Mouse (Mus musculus) CH12.LX (cell line): ENCODE measurements around the gene Trio. TPM values are rescaled to one million over a fixed set of nuclear protein-coding genes. Genes with fewer than 3 reads are reported as not detected.

Experiments
- DNase-seq: peaks from one replicate; pipeline ENCODE4 v3.0.0-alpha.2; 2013; ENCODE audit errors: extremely low read depth
- H3K27ac ChIP-seq: 2 replicates; pipeline ENCODE4 v1.5.1; 2012; ENCODE audit warnings: low read depth, mild to moderate bottlenecking, control low read depth, moderate library complexity; ENCODE audit not compliant: insufficient read depth
- H3K27me3 ChIP-seq: replicated peaks from 2 replicates; pipeline ENCODE3; 2012; ENCODE audit warnings: inconsistent platforms
- H3K36me3 ChIP-seq, 2 experiments: replicated peaks in 1 of 2; 2 replicates each; pipeline versions ENCODE3 to v1.6.1; 2012; ENCODE audit warnings: inconsistent platforms in 1 of 2, low read length in 1 of 2, mild to moderate bottlenecking in 1 of 2, mixed read lengths in 1 of 2, moderate library complexity in 1 of 2; ENCODE audit not compliant: control insufficient read depth in 1 of 2, insufficient read depth in 1 of 2
- H3K4me1 ChIP-seq, 2 experiments: 2 replicates each; pipeline ENCODE4 v1.6.1; 2012; ENCODE audit warnings: inconsistent platforms in 1 of 2, moderate library complexity in 1 of 2; ENCODE audit not compliant: insufficient read depth in 2 of 2, control insufficient read depth in 1 of 2
- H3K4me2 ChIP-seq: 2 replicates; pipeline ENCODE4 v1.6.1; 2012; ENCODE audit warnings: low read depth, mild to moderate bottlenecking, control low read depth; ENCODE audit not compliant: poor library complexity, insufficient read depth, severe bottlenecking
- H3K4me3 ChIP-seq, 3 experiments: fragments of 150-350 bp in 1 of 3; sonication (generic) in 1 of 3; replicated peaks in 1 of 3; 2 replicates each; pipeline versions ENCODE3 to v1.5.1; 2011 to 2012; ENCODE audit warnings: low read depth in 2 of 3, low read length in 2 of 3, mild to moderate bottlenecking in 2 of 3, moderate library complexity in 2 of 3, control low read depth in 1 of 3, improper control_type of control experiment in 1 of 3, inconsistent platforms in 1 of 3, mixed read lengths in 1 of 3; ENCODE audit not compliant: poor library complexity in 1 of 3
- H3K79me2 ChIP-seq: replicated peaks from 2 replicates; pipeline ENCODE4 v1.6.1; 2012; ENCODE audit warnings: mild to moderate bottlenecking, moderate library complexity; ENCODE audit not compliant: control insufficient read depth, poor library complexity, insufficient read depth, severe bottlenecking; ENCODE audit errors: extremely low read depth
- H3K9ac ChIP-seq: 2 replicates; pipeline ENCODE4 v1.6.1; 2012; ENCODE audit warnings: low read depth, mild to moderate bottlenecking, control low read depth, moderate library complexity; ENCODE audit not compliant: insufficient read depth
- H3K9me3 ChIP-seq: replicated peaks from 2 replicates; pipeline ENCODE3; 2012; ENCODE audit warnings: low read length, inconsistent platforms, mixed read lengths
- CHD2 ChIP-seq: IDR thresholded peaks from 2 replicates; pipeline ENCODE4 v1.6.1; 2011; ENCODE audit warnings: low read length, improper control_type of control experiment
- CTCF ChIP-seq, 2 experiments: IDR thresholded peaks in 1 of 2; conservative IDR thresholded peaks in 1 of 2; 2 replicates each; pipeline ENCODE4 v1.5.1; 2011 to 2012; ENCODE audit warnings: low read depth in 2 of 2, low read length in 2 of 2, improper control_type of control experiment in 1 of 2, inconsistent platforms in 1 of 2, mild to moderate bottlenecking in 1 of 2, moderate library complexity in 1 of 2
- ETS1 ChIP-seq: conservative IDR thresholded peaks from 2 replicates; pipeline ENCODE4 v1.6.1; 2012; ENCODE audit warnings: low read depth, mild to moderate bottlenecking, inconsistent platforms, low read length, improper control_type of control experiment, moderate library complexity
- HCFC1 ChIP-seq: IDR thresholded peaks from 2 replicates; pipeline ENCODE4 v1.6.1; 2012; ENCODE audit warnings: low read depth, mild to moderate bottlenecking, inconsistent platforms, low read length, improper control_type of control experiment
- IRF4 ChIP-seq: IDR thresholded peaks from 2 replicates; pipeline ENCODE4 v1.6.1; 2014; ENCODE audit warnings: low read depth, mild to moderate bottlenecking, inconsistent platforms, low read length, improper control_type of control experiment
- JUN ChIP-seq: IDR thresholded peaks from 2 replicates; pipeline ENCODE4 v1.6.1; 2011; ENCODE audit warnings: low read depth, mild to moderate bottlenecking, low read length, improper control_type of control experiment, moderate library complexity; ENCODE audit not compliant: insufficient read depth
- MAFK ChIP-seq: IDR thresholded peaks from 2 replicates; pipeline ENCODE4 v1.6.1; 2011; ENCODE audit warnings: low read length, improper control_type of control experiment; ENCODE audit not compliant: insufficient replicate concordance
- MAX ChIP-seq: IDR thresholded peaks from 2 replicates; pipeline ENCODE4 v1.6.1; 2011; ENCODE audit warnings: low read length, improper control_type of control experiment
- MAZ ChIP-seq: IDR thresholded peaks from 2 replicates; pipeline ENCODE4 v1.6.1; 2012; ENCODE audit warnings: low read depth, mild to moderate bottlenecking, inconsistent platforms, low read length, improper control_type of control experiment, moderate library complexity
- MEF2A ChIP-seq: IDR thresholded peaks from 2 replicates; pipeline ENCODE4 v1.6.1; 2014; ENCODE audit warnings: low read depth, mild to moderate bottlenecking, inconsistent platforms, low read length, improper control_type of control experiment, borderline replicate concordance
- MYC ChIP-seq: IDR thresholded peaks from 2 replicates; pipeline ENCODE4 v1.6.1; 2011; ENCODE audit warnings: low read depth, mild to moderate bottlenecking, improper control_type of control experiment, low read length
- NELFE ChIP-seq: IDR thresholded peaks from 2 replicates; pipeline ENCODE4 v1.6.1; 2011; ENCODE audit warnings: low read depth, low read length, improper control_type of control experiment
- RCOR1 ChIP-seq: conservative IDR thresholded peaks from 2 replicates; pipeline ENCODE4 v1.6.1; 2012; ENCODE audit warnings: low read depth, mild to moderate bottlenecking, inconsistent platforms, low read length, improper control_type of control experiment
- SMC3 ChIP-seq: IDR thresholded peaks from 2 replicates; pipeline ENCODE4 v1.6.1; 2011; ENCODE audit warnings: low read depth, low read length, improper control_type of control experiment
- ZC3H11A ChIP-seq: IDR thresholded peaks from 2 replicates; pipeline ENCODE4 v1.6.1; 2012; ENCODE audit warnings: low read depth, mild to moderate bottlenecking, inconsistent platforms, low read length, improper control_type of control experiment
- ZMIZ1 ChIP-seq: IDR thresholded peaks from 2 replicates; pipeline ENCODE4 v1.6.1; 2012; ENCODE audit warnings: low read depth, mild to moderate bottlenecking, inconsistent platforms, low read length, improper control_type of control experiment
- dilution Hi-C: fragments of 300-500 bp; cut with MboI; formaldehyde crosslinking; loops from 2 replicates; pipeline ENCODE4 v1.14.3; 2020; ENCODE audit warnings: low sequenced_read_pairs; ENCODE audit not compliant: extremely low pct_unique_long_range_greater_than_20kb, extremely low pct_ligation_motif_present
- in situ Hi-C: fragments of 300-500 bp; cut with MboI; formaldehyde crosslinking; loops from 3 replicates; pipeline ENCODE4 v1.14.3; 2019; ENCODE audit warnings: low sequenced_read_pairs, low pct_ligation_motif_present, low pct_unique_long_range_greater_than_20kb, mixed read lengths
- polyA plus RNA-seq: library from polyadenylated mRNA; unstranded; fragments of >175 nt; gene quantifications from 2 replicates; pipeline ENCODE4 v1.2.1, GENCODE M21; 2012; ENCODE audit warnings: low read depth; ENCODE audit not compliant: insufficient read length
- total RNA-seq, 2 experiments: library from RNA; depleted of rRNA; stranded (reverse); fragments of 300-350 nt in 1 of 2; fragments of >200 nt in 1 of 2; gene quantifications; 2 replicates each; pipeline ENCODE4 v1.2.3; 2012 to 2014

Gene Trio
- total and polyA plus RNA-seq, 3 experiments = 3.9 to 17.5 (median 4.3) TPM

- TF ChIP-seq HCFC1 = no peak
- no peak for TF ChIP-seq SMC3
- TF ChIP-seq RCOR1 = no peak
- TF ChIP-seq MEF2A = no peak
- 0 out of 2 replicates have a peak, but pooled peaks have one; percentile 6 for TF ChIP-seq IRF4
- in situ Hi-C loops = no loop called here
- H3K4me3 ChIP-seq = no peak overlapping the region
- H3K27ac ChIP-seq = no peak overlapping the region
- H3K4me2 ChIP-seq = peak overlapping the region; percentile 22; the same call in 1 of the 2 replicates
- dilution Hi-C loops = no loop called here
- no peaks in the 10 kb centered on the region for H3K79me2 ChIP-seq
- H3K27me3 ChIP-seq = no peaks in the 10 kb centered on the region
- H3K9me3 ChIP-seq = no peaks in the 10 kb centered on the region
- no peak for DNase-seq
- no peak overlapping the region for H3K9ac ChIP-seq
- H3K36me3 ChIP-seq = no peaks in the 10 kb centered on the region
- H3K4me1 ChIP-seq = peaks cover 0 to 37% of the 10 kb centered on the region in 2 experiments; a peak in 2 of 4 replicates
These were observed 162.7 kb downstream of the Trio start for GRCm38 (mm10) chr15:27862949-27863348.

DNA sequence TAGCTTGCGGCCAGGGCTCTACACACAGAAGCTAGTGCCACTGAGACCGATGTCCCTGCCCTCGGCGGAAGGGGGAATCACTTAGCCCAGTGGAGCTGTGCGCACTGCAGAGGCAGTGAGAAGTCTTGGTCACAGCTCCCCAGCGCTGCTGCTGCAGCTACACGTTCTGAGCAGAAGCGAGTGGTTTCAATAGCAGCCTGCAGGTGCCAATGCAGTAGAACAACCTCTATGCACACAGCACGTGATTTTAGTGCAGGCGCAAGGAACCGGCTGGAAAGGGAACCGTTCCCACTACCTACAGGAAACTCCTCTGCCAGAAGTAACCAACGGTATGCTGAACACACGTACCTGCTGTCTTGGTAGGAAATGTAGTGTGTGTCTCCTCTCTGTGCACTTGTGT, 165.2 kb downstream of the Trio start:
- Histone ChIP-seq H3K36me3 (no peaks in the 10 kb centered on the region), H3K79me2 (no peaks in the 10 kb centered on the region), H3K9ac (no peak overlapping the region), H3K4me3 (no peak overlapping the region), H3K4me1 (peaks cover 0 to 37% of the 10 kb centered on the region in 2 experiments; a peak in 2 of 4 replicates), H3K27ac (no peak overlapping the region), H3K4me2 (no peak overlapping the region), H3K9me3 (no peaks in the 10 kb centered on the region), H3K27me3 (no peaks in the 10 kb centered on the region)
- dilution Hi-C loops = no loop called here
- DNase-seq = no peak
- in situ Hi-C loops = no loop called here
- TF ChIP-seq ETS1 (no peak), MAZ (no peak), CHD2 (no peak), NELFE (no peak), MAFK (no peak), ZC3H11A (no peak), MYC (no peak), JUN (no peak), HCFC1 (no peak), ZMIZ1 (no peak), IRF4 (no peak), MAX (no peak), CTCF (conservative IDR thresholded peaks at IDR 0.05 in 1 of 2, IDR thresholded peaks at IDR 0.05 in 1 of 2; ENCODE audit: low read depth in 2 of 2, low read length in 2 of 2) (no peak)
